Mouse (Mus musculus) liver, embryonic 16.5 days (tissue): ENCODE results near the gene Pipox. TPM values are rescaled to one million over a fixed set of nuclear protein-coding genes. Genes with fewer than 3 reads are reported as not detected.

Experiments
- ATAC-seq: fragments of 200-750 bp; cut with Nextera tagmentation; 2 replicates; pipeline ENCODE4 v1.8.0; 2017; ENCODE audit warnings: low read depth, mild to moderate bottlenecking, moderate number of reproducible peaks, moderate library complexity
- H3K27ac ChIP-seq: fragments of 300-500 bp; sonication (generic); 2 replicates; pipeline ENCODE4 v1.5.1; 2014; ENCODE audit warnings: mild to moderate bottlenecking, low read length
- H3K27me3 ChIP-seq: fragments of 300-500 bp; sonication (generic); 2 replicates; pipeline ENCODE4 v1.6.1; 2014; ENCODE audit warnings: low read depth, low read length, mixed read lengths; ENCODE audit not compliant: control insufficient read depth, insufficient read depth
- H3K36me3 ChIP-seq: fragments of 300-500 bp; sonication (generic); 2 replicates; pipeline ENCODE4 v1.6.1; 2014; ENCODE audit warnings: mild to moderate bottlenecking; ENCODE audit not compliant: control insufficient read depth, insufficient read depth
- H3K4me1 ChIP-seq: fragments of 300-500 bp; sonication (generic); 2 replicates; pipeline ENCODE4 v1.6.1; 2014; ENCODE audit warnings: low read depth, low read length, mixed read lengths; ENCODE audit not compliant: control insufficient read depth
- H3K4me2 ChIP-seq: fragments of 300-500 bp; sonication (generic); 2 replicates; pipeline ENCODE4 v1.6.1; 2014; ENCODE audit warnings: low read depth, low read length, mixed read lengths
- H3K4me3 ChIP-seq: fragments of 300-500 bp; sonication (generic); 2 replicates; pipeline ENCODE4 v1.5.1; 2014; ENCODE audit warnings: low read depth, mild to moderate bottlenecking, low read length
- H3K9ac ChIP-seq: fragments of 300-500 bp; sonication (generic); 2 replicates; pipeline ENCODE4 v1.6.1; 2014; ENCODE audit warnings: low read depth, low read length
- H3K9me3 ChIP-seq: fragments of 300-500 bp; sonication (generic); replicated peaks from 2 replicates; pipeline ENCODE4 v1.6.1; 2016; ENCODE audit warnings: low read length; ENCODE audit not compliant: control insufficient read depth
- WGBS: fragments of 180-500 bp; shearing (Covaris S2); extraction: QIAGEN DNeasy Blood & Tissue Kit; methylation state at CpG from one replicate; pipeline ENCODE4 v1.1.7; 2014; ENCODE audit not compliant: insufficient replicate concordance; 5-methylcytosine and 5-hydroxymethylcytosine counted together
- polyA plus RNA-seq: library from polyadenylated mRNA; unstranded; fragments of >200 nt; fragmentation: Nextera tagmentation; extraction: Ambion mirVana; gene quantifications from 2 replicates; pipeline ENCODE4 v1.2.1, GENCODE M21; 2015

The Pipox gene
- polyA plus RNA-seq, 1 experiment from 2014 or later: 43.8 TPM

DNA sequence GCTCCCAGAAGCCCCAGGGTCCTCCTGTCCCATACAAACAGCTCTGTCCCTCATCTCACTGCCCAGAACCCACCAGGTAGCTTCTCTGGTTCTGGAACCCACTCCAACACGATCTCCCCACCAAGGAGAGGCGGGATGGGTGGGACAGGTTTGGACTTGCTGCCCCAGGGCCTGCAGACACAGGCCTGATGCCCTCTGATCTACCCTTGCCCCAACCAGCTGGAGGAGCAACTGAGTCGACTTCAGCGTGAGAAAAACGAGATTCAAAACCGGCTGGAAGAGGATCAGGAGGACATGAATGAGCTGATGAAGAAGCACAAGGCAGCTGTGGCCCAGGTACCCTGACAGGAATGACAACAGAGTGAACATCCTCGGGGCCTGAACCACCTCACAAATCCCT, 44.7 kb downstream of the Pipox start:
- Histone ChIP-seq H3K9ac (no peak overlapping the region), H3K27ac (no peak overlapping the region), H3K4me2 (no peak overlapping the region), H3K27me3 (no peaks in the 10 kb centered on the region), H3K36me3 (peaks cover 38% of the 10 kb centered on the region), H3K9me3 (no peaks in the 10 kb centered on the region), H3K4me3 (no peak overlapping the region), H3K4me1 (no peaks in the 10 kb centered on the region)
- WGBS: 75% methylated on average over 7 of the region's 7 CpGs
- ATAC-seq: no peak

- H3K27me3 ChIP-seq: no peaks in the 10 kb centered on the region
- ATAC-seq: no peak
- H3K9ac ChIP-seq: no peak overlapping the region
- WGBS: 67% methylated on average over 5 of the region's 5 CpGs
- H3K36me3 ChIP-seq: peaks cover 40% of the 10 kb centered on the region
- H3K4me1 ChIP-seq: no peaks in the 10 kb centered on the region
- no peak overlapping the region for H3K27ac ChIP-seq
- no peaks in the 10 kb centered on the region for H3K9me3 ChIP-seq
- H3K4me2 ChIP-seq: no peak overlapping the region
- no peak overlapping the region for H3K4me3 ChIP-seq
These were observed 45.8 kb downstream of the Pipox start for GRCm38 (mm10) chr11:77848131-77848530.

DNA sequence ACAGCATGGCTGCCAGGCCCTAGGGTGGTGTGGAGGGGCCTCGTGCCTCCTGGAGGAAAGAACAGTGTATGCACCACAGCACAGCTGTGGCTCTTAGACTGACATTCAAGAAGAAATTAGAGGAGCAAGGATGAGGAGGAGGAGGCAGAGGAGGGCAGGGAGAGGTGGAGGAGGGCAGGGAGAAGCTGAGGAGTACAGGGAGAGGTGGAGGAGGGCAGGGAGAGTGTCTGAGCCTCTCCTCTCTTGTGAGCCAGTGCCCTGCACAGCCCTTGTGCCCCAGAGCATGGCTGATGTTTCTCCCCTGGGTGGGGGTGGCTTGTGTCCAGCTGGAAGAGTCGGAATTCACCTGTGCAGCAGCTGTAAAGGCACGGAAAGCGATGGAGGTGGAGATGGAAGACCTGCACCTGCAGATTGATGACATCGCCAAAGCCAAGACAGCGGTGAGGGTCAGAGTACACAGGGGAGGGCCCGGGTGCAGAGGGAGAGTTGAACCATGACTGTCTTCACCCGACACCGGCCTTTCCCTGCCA, 46.2 kb downstream of the Pipox start:
- no peak for ATAC-seq
- Histone ChIP-seq H3K36me3 (peaks cover 40% of the 10 kb centered on the region), H3K9ac (no peak overlapping the region), H3K27ac (no peak overlapping the region), H3K4me1 (no peaks in the 10 kb centered on the region), H3K9me3 (no peaks in the 10 kb centered on the region), H3K4me2 (no peak overlapping the region), H3K4me3 (no peak overlapping the region), H3K27me3 (no peaks in the 10 kb centered on the region)
- WGBS: 73% methylated on average over 9 of the region's 9 CpGs

DNA sequence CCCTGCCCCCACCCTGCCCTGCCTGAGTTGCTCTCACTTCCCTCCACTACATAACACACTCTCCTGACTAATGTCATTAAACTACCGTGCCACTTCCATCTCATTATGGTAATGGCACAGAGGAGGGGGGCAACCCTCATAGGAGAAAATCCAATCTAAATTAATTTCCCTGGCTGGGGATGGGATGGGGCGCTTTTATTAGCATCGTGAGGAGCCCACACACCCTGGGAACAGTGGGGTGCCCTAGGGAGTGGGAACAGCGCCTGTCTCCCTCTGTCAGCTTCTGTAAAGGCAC, 50.0 kb downstream of the Pipox start:
- H3K9ac ChIP-seq: no peak overlapping the region
- H3K4me2 ChIP-seq: no peak overlapping the region
- H3K27me3 ChIP-seq: no peaks in the 10 kb centered on the region
- H3K4me3 ChIP-seq: no peak overlapping the region
- H3K36me3 ChIP-seq: peaks cover 41% of the 10 kb centered on the region
- no peaks in the 10 kb centered on the region for H3K9me3 ChIP-seq
- H3K27ac ChIP-seq: no peak overlapping the region
- whole genome bisulfite sequencing: 75% methylated on average over 4 of the region's 4 CpGs
- no peaks in the 10 kb centered on the region for H3K4me1 ChIP-seq
- ATAC-seq: no peak

- Histone ChIP-seq H3K27me3 (no peaks in the 10 kb centered on the region), H3K27ac (no peak overlapping the region), H3K9me3 (no peaks in the 10 kb centered on the region), H3K4me3 (no peak overlapping the region), H3K4me2 (no peak overlapping the region), H3K36me3 (peaks cover 39% of the 10 kb centered on the region), H3K4me1 (no peaks in the 10 kb centered on the region), H3K9ac (no peak overlapping the region)
- ATAC-seq: no peak
- WGBS: 86% methylated on average over 21 of the region's 21 CpGs
These were observed 50.6 kb downstream of the Pipox start for GRCm38 (mm10) chr11:77843068-77843905.

- Histone ChIP-seq H3K4me1 (no peaks in the 10 kb centered on the region), H3K27ac (no peak overlapping the region), H3K9me3 (no peaks in the 10 kb centered on the region), H3K4me2 (no peak overlapping the region), H3K27me3 (no peaks in the 10 kb centered on the region), H3K4me3 (no peak overlapping the region), H3K9ac (no peak overlapping the region), H3K36me3 (peaks cover 45% of the 10 kb centered on the region)
- no peak for ATAC-seq
- 79% methylated on average over 16 of the region's 16 CpGs for WGBS
These were observed 53.2 kb downstream of the Pipox start for GRCm38 (mm10) chr11:77840523-77841245.

DNA sequence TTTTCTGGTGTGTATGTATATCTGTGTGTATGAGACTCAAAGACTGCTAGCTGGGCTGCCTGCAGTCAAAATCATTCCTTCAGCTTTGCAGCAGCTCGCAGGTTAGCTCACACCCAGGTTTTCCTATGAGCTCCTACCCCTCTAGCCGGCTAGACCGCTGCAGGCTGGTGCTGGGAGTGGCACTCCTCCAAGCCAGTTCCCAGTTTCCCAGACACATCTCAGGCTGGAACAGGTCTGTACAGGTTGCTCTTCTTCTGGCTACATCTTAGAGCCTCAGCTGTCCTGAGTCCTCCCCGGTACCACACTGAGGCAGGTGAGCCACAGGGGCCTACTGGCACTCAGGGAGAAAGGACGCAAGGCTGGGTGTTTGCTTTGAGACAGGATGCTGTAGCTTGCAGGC, 56.0 kb downstream of the Pipox start:
- H3K36me3 ChIP-seq: peaks cover 33% of the 10 kb centered on the region

GRCm38 (mm10) chr11:77836751-77837150, 57.1 kb downstream of the Pipox start:
- ATAC-seq: no peak
- H3K4me3 ChIP-seq: no peak overlapping the region
- H3K4me2 ChIP-seq: no peak overlapping the region
- no peaks in the 10 kb centered on the region for H3K27me3 ChIP-seq
- 72% methylated on average over 4 of the region's 4 CpGs for WGBS
- H3K27ac ChIP-seq: no peak overlapping the region
- peaks cover 29% of the 10 kb centered on the region for H3K36me3 ChIP-seq
- H3K9ac ChIP-seq: no peak overlapping the region
- no peaks in the 10 kb centered on the region for H3K9me3 ChIP-seq
- H3K4me1 ChIP-seq: no peaks in the 10 kb centered on the region

More for the DNA sequence above, 56.0 kb downstream of the Pipox start:
- H3K9me3 ChIP-seq: no peaks in the 10 kb centered on the region
- WGBS: 85% methylated on average over 5 of the region's 5 CpGs
- H3K4me1 ChIP-seq: no peaks in the 10 kb centered on the region
- H3K4me3 ChIP-seq: no peak overlapping the region
- H3K27ac ChIP-seq: no peak overlapping the region
- no peak for ATAC-seq
- no peaks in the 10 kb centered on the region for H3K27me3 ChIP-seq
- no peak overlapping the region for H3K9ac ChIP-seq
- H3K4me2 ChIP-seq: no peak overlapping the region

DNA sequence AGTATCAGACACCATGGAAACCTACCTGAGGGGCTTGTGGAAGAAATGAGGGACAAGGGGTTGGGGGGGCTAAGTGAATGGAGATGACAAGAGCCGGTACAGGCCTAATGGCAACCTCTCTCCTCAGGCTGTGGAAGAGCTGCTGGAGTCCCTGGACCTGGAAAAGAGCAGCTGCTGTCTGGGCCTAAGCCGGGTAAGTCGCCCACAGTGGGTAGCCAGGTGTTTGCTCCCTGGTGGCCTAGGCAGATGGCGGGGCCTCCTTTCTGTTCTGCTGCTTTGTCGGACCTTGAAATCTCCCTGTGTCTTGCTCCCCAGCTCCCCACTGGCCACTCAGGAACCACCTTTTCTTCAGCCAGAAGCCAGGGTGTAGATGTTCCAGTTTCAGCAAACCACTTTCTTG, 57.6 kb downstream of the Pipox start:
- Histone ChIP-seq H3K27me3 (no peaks in the 10 kb centered on the region), H3K36me3 (peaks cover 27% of the 10 kb centered on the region), H3K9ac (no peak overlapping the region), H3K4me1 (no peaks in the 10 kb centered on the region), H3K27ac (no peak overlapping the region), H3K4me3 (no peak overlapping the region), H3K4me2 (no peak overlapping the region), H3K9me3 (no peaks in the 10 kb centered on the region)
- ATAC-seq: no peak
- WGBS: 86% methylated on average over 5 of the region's 5 CpGs
